Mouse (Mus musculus): ENCODE measurements around the gene Olfr689. TPM values are rescaled to one million over a fixed set of nuclear protein-coding genes. Genes with fewer than 3 reads are reported as not detected.
"Not testable (repeated sequence)": the region's sequence is repeated elsewhere in the genome, so short reads cannot be mapped to it uniquely, and the experiment has no call there.

Gene Olfr689
- polyA plus RNA-seq (2012; rRNA removed), result not detected in 2 replicates

DNA sequence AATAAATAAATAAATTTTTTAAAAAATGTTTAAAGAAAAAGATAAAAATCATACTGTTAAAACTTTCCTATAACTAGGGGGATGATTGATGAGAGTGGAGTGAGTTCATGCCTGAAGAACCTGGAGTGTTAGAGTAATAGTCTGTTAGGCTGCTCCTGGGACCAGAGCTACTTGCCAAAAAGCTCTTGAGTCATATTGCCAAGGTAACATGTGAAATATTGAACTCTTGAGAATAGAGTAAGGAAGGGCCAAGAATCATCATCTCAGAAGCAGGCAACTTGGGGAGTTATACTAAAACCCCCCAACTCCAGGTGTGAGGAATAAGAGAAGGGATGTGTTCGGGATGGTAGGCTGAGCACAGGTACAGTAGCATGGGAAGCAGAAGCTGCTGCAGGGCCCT, at the start of gene Olfr689:
Olfr689 (plus strand) TSS at position 301 of the 400 bp plus-strand sequence.
- no peak for DNase-seq (ENCODE audit: low spot score)

DNA sequence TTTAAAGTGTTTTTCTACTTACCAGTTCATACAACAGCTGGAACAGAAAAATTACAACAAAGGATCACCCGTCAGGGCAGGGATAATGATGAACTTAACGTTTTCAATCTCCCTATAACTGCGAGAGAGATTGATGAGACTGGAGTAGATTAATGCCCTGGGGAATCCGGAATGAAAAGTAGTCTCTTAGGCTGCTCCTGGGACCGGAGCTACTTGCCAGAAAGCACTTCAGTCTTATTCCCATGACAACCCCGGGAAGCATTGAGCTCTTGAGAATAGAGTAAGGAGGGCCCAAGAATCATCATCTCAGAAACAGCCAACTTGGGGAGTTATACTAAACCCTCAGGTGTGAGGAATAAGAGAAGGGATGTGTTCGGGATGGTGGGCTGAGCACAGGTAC, 38.5 kb upstream of the Olfr689 start:
- DNase-seq (ENCODE audit: low spot score), result no peak

DNA sequence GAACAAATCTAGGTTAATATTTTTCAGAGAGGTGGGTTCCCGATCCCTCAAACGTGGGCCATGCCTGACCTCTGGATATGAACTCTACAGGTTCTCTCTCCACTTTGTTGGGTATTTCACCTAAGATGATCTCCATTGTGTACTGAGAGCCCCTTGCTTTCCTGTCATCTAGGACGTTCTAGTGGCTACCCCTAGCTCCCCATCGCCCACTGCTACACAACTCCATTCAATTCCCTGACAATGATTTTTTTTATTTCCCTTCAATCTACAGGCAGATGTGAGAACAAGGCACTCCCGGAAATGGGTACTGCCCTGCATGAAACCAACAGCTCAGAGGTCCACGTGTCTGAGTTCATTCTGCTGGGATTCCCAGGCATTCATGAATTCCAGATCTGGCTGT, 23.2 kb upstream of the Olfr689 start, which contains the start of gene Olfr688:
Olfr688 (plus strand) TSS at position 301 of the 400 bp plus-strand sequence.
- DNase-seq (ENCODE audit: low spot score), result no peak

DNA sequence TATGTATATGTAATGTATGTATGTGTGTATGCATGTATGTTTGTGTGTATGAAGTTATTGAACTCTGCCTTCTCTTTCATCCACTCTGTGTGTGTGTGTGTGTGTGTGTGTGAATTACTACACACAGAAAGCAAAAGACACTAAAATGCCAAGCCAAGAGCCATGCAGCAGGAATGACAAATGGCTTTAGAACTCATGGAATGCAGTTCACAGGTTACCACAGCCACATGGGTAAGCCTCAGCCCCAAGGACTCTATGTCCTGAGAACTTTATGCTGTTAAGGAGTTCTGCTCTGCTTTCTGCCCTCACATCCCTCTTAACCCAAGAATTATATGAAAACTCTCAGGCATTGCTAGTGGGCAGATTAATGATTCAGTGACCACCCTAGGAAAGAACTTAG, 20.9 kb upstream of the Olfr689 start:
- DNase-seq (ENCODE audit: low spot score), result no peak

DNA sequence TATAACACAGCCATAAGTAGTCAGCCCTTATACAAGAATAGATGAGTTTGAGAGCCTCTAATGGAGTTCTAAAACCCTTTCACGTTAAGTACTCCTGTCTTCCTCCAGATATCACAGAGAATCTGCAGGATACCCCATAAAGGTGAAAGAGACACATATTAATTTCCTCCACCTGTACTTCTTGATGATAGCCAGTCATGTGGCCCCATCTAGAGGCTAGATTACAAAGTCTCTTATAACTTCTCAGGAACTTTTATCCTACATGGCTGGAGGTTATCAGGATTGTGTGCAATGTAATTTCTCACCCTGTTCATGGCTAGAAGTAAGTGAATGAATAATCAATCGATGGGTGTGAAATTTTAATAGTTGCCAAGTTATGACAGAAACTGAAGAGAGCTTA, 14.3 kb downstream of the Olfr689 start:
- no peak for DNase-seq (ENCODE audit: low spot score)

DNA sequence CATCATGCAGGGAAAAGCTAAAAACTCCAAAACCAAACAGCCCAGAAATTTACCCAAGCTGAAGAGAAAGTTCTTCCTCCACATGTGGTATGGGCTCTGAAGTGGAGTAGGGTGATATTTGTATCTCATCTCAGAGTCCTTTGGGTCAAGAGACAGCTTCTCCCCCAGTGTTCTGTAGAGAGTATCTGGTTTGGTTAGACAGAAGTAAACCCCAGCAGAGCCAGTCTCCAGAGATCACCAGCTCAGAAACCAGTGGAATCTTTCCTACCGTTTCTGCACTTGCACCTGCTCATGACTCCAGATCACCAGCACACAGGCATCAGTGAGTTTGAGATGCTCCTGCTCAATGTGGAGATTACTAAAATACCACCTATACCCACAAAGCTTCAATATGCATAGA, 23.0 kb downstream of the Olfr689 start, which contains the start of gene Olfr690:
Olfr690 (minus strand) TSS at position 101 of the 400 bp plus-strand sequence.
- no peak for DNase-seq (ENCODE audit: low spot score)

DNA sequence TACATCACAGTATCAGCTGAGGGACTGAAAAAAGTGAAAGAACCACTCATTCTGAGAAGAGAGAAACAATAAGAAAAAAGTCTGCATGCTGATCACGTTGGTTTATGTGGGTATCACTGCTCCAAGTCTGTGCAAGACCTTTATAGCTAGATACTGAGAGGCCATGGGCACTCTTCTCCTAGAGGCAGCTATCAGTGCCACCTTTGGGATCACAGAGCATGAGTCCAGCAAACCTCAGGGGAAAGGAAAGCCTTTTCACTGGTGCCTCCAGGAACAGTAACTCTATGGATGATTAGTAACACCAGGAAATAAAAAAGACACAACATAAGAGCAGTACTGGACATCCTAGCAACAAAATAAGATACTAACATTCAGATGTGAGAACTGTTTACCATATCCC, 31.2 kb downstream of the Olfr689 start, which contains the start of gene Olfr691:
Olfr691 (minus strand) TSS at position 101 of the 400 bp plus-strand sequence.
- no peak for DNase-seq (ENCODE audit: low spot score)

DNA sequence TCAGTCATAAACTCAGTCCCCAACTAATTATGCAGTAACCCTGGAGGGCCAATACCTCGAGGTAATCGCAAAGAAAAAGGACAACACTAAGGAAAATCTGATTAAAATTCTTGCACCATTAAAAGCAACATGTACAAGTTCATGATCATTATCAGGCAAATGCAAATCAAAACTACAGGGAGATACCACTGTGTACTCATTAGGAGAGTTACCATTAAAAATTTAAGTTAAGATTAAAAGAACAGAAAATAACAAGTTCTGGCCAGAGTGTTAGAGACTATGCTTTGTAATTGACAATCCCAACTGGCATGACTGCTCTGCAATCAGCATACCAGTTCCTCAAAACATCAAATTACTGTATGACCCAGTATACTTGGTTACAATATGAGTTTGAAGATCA, 31.8 kb downstream of the Olfr689 start:
- DNase-seq (ENCODE audit: low spot score), result no peak

DNA sequence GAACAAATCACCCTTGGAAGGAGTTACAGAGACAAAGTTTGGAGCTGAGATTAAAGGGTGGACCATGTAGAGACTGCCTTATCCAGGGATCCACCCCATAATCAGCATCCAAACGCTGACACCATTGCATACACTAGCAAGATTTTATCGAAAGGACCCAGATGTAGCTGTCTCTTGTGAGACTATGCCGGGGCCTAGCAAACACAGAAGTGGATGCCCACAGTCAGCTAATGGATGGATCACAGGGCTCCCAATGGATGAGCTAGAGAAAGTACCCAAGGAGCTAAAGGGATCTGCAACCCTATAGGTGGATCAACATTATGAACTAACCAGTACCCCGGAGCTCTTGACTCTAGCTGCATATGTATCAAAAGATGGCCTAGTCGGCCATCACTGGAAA, 45.1 kb downstream of the Olfr689 start:
- DNase-seq (ENCODE audit: low spot score), result not testable (repeated sequence)

DNA sequence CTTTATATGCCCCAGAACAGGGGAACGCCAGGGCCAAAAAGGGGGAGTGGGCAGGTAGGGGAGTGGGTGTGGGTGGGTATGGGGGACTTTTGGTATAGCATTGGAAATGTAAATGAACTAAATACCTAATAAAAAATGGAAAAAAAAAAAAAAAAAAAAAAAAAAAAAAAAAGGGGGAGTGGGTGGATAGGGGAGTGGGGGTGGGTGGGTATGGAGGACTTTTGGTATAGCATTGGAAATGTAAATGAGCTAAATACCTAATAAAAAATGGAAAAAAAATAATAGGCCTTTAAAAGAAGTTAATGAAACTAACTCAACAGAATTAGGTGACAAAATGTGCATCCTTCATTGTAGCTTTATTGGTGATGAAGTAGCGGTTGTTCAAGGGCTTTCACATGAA, 45.5 kb downstream of the Olfr689 start:
- not testable (repeated sequence) for DNase-seq (ENCODE audit: low spot score)

DNA sequence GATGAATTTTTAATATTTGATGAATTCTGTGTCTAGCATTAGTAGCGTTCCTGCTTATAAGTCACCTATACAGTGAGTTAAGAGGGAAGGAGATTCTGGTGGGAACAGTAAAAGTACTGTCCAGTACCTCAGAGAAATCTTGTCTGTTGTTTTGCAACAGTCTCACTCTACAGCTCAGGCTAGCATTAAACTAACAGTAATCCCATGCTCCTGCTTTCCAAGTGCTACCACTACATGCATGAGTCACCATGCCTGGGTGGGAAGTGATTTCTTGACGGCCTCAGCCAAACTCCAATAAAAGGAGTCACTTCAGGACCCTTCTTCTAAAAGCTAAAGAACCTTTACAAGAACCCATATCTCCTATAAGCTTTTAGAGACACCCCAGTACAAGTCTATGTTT, 50.7 kb downstream of the Olfr689 start:
- DNase-seq (ENCODE audit: low spot score), result no peak

DNA sequence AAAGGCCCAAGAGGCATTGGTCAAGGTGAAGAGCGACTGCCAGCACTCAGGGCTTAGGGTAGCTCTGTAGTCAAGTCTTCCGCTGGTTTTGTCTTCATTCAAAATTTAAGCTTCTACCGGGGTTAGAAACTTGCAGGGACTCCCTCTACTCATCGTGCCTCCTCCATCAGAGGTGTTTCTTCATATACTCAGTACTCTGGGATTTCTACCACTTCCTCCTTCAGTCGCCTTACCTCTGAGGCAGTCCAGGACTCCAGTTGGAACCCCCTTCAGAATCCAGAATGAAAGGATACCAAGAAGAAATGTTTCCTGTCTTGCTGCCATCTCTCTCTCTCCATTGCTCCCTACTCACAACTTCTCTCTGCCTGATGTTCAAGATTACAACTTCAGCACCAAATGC, 56.3 kb downstream of the Olfr689 start:
- DNase-seq (ENCODE audit: low spot score), result no peak

DNA sequence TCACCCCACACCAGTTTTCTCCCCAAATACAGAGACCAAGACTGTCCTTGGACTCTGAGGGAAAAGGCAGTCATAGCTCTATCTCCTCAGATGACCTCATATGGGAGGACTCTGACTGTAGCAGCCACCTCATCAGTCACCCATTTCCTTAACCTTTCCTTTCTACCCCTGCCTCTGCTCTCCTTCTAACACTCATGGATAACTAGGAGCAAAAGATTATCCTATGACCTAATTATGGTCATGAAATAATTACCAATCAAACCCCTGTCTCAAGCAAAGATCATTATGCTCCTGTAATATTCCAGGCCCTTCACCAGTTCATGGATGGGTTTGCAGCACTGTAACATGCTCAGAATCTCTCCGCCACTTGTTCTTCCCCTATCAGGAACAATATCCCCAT, 57.0 kb downstream of the Olfr689 start, which contains the start of gene Olfr692:
Olfr692 (plus strand) TSS at position 301 of the 400 bp plus-strand sequence.
- no peak for DNase-seq (ENCODE audit: low spot score)

DNA sequence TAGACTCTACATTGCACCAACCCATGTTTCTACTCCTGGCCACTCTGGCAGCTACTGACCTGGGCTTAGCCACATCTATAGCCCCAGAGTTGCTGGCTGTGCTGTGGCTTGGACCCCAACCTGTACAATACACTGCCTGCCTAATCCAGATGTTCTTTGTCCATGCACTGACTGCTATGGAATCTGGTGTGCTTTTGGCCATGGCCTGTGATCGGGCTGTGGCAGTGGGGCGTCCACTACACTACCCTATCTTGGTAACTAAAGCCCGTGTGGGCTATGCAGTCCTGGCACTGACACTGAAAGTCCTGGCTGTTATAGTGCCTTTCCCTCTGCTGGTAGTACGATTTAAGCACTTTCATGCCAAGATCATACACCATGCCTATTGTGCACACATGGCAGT, 57.6 kb downstream of the Olfr689 start:
- DNase-seq (ENCODE audit: low spot score), result no peak

Other genes with a start within 250 kb of the Olfr689 start
- gene Olfr678, start 246.7 kb upstream of the Olfr689 start, polyA plus RNA-seq (2012; rRNA removed), result not detected in 2 replicates
- not detected in 2 replicates for gene Olfr679, start 230.0 kb upstream of the Olfr689 start, polyA plus RNA-seq (2012; rRNA removed)
- not detected in 2 replicates for gene Olfr680-ps1, start 218.3 kb upstream of the Olfr689 start, polyA plus RNA-seq (2012; rRNA removed)
- gene Olfr681, start 194.3 kb upstream of the Olfr689 start, polyA plus RNA-seq (2012; rRNA removed), result not detected in 2 replicates
- gene Olfr683, start 164.2 kb upstream of the Olfr689 start, polyA plus RNA-seq (2012; rRNA removed), result not detected in 2 replicates
- gene Olfr684, start 147.5 kb upstream of the Olfr689 start, polyA plus RNA-seq (2012; rRNA removed), result not detected in 2 replicates
- gene Olfr685, start 125.2 kb upstream of the Olfr689 start, polyA plus RNA-seq (2012; rRNA removed), result not detected in 2 replicates
- gene Olfr686, start 103.7 kb upstream of the Olfr689 start, polyA plus RNA-seq (2012; rRNA removed), result not detected in 2 replicates
- gene Olfr688, start 23.1 kb upstream of the Olfr689 start, polyA plus RNA-seq (2012; rRNA removed), result not detected in 2 replicates
- not detected in 2 replicates for gene Olfr690, start 22.9 kb downstream of the Olfr689 start, polyA plus RNA-seq (2012; rRNA removed)
- gene Olfr691, start 31.1 kb downstream of the Olfr689 start, polyA plus RNA-seq (2012; rRNA removed), result 0.03 TPM in 1 of 2 replicates, not detected in the other
- gene Olfr692, start 57.1 kb downstream of the Olfr689 start, polyA plus RNA-seq (2012; rRNA removed), result not detected in 2 replicates
- gene Gm5901, start 63.9 kb downstream of the Olfr689 start, polyA plus RNA-seq (2012; rRNA removed), result not detected in 2 replicates
- gene Fam160a2, start 88.9 kb downstream of the Olfr689 start, polyA plus RNA-seq (2012; rRNA removed), result 28.4 and 31.5 TPM in 2 replicates
- gene Cnga4, start 93.4 kb downstream of the Olfr689 start, polyA plus RNA-seq (2012; rRNA removed), result 0.04 and 0.10 TPM in 2 replicates
- not detected in 2 replicates for gene Cckbr, start 114.6 kb downstream of the Olfr689 start, polyA plus RNA-seq (2012; rRNA removed)
- 209 and 233 TPM in 2 replicates for gene Cavin3, start 171.1 kb downstream of the Olfr689 start, polyA plus RNA-seq (2012; rRNA removed)
- gene Smpd1, start 243.2 kb downstream of the Olfr689 start, polyA plus RNA-seq (2012; rRNA removed), result 31.3 and 38.4 TPM in 2 replicates

Measured in urinary bladder, adult 2 months (tissue).